Mouse (Mus musculus) brain, embryonic 14.5 days (tissue): ENCODE measurements around the gene Zbtb21.

Experiments used
- CTCF ChIP-seq: fragments of 200-500 bp; IDR thresholded peaks from 2 replicates; pipeline ENCODE4 v1.5.1; 2012; ENCODE audit warnings: inconsistent platforms, mild to moderate bottlenecking, moderate library complexity, borderline replicate concordance; ENCODE audit not compliant: insufficient read depth, insufficient read length; ENCODE audit errors: extremely low read depth
- POLR2A ChIP-seq: fragments of 200-500 bp; IDR thresholded peaks from 2 replicates; pipeline ENCODE4 v1.6.1; 2012; ENCODE audit warnings: mild to moderate bottlenecking, inconsistent platforms, borderline replicate concordance; ENCODE audit not compliant: poor library complexity, insufficient read depth, insufficient read length, severe bottlenecking; ENCODE audit errors: extremely low read depth

DNA sequence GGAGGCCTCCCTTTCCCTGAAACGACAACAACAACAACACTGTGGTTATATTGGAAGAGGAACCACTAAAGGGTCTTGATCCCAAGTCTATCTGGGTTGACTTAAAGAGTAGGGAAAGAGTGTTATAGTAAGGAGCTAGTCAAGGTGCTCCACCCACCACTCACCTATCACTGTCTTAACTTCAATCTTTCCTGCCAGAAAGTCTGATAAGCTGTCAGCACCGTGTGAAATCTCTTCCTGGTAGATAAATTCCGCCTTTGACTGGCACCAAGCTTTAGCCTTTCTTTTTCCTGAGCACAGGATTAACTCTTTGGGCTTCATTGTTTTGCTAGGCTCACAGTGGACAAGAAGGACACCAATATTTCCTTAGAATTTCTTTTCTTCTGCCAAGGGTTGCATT, 58.4 kb downstream of the Zbtb21 start:
- no peak for TF ChIP-seq POLR2A
- no peak for TF ChIP-seq CTCF
